Mouse (Mus musculus): ENCODE measurements around the gene Hist1h2bh.
"Not testable (repeated sequence)": the region's sequence is repeated elsewhere in the genome, so short reads cannot be mapped to it uniquely, and the experiment has no call there.

- not testable (repeated sequence) for TF ChIP-seq POLR2A (IDR thresholded peaks at IDR 0.05; ENCODE audit: low read depth, low read length); CTCF (IDR thresholded peaks at IDR 0.05; ENCODE audit: extremely low read depth, insufficient read length, insufficient replicate concordance, low read depth, low read length)
Observed at GRCm38 (mm10) chr13:23542225-23542980, 789 bp downstream of the Hist1h2bh start.
